Mouse (Mus musculus): ENCODE data around the gene Dixdc1. TPM values are rescaled to one million over a fixed set of nuclear protein-coding genes. Genes with fewer than 3 reads are reported as not detected.
"Not testable (repeated sequence)": the region's sequence is repeated elsewhere in the genome, so short reads cannot be mapped to it uniquely, and the experiment has no call there.

Dixdc1 gene
- total RNA-seq, 1 experiment from 2014 or later: 8.1 TPM

DNA sequence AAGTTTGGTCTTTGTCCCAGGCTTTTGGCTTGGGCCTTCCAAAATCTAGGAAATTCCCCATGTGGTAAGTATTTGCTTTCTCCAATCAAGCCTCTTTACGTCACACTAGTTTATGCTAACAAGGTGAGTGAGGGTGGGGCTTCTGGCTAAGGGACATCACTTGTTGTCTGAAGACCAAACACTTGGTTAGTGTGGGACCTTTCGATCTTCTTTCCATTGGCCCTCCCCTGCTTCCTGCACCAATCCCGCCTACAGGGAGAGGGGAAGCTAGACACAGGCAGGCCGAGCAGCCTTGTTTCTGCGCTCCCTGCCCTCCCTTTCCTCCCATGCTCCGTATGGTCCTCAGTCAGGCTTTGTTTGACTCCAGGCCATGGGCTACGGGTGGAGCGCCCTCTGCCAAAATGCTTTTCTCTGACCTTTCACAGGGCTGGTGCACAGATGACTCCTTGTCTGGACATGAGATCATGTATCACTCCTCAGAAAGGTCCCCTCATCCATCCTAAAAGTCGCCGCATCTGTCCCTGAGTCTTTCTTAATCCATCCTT is 92.4 kb downstream of the Dixdc1 start:
- no peak for DNase-seq

DNA sequence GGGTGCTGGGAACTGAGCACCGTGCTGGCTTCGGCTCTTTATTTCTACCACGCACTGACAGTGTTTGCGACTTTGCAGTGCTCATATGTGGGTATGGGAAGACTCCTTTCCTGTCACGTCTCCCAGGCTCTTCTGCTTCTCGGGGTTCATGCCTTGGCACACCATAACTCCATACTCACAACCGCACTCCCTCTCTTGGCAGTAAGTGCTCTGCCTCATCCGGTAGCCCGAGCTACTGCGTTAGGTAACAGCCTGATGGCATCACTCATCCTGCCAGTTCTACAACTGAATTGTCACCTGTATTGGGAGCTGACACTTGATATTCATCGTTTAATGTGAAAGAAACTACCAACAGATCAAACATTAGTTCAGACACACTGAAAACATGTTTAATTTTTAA is 105.0 kb downstream of the Dixdc1 start:
- no peak for DNase-seq

DNA sequence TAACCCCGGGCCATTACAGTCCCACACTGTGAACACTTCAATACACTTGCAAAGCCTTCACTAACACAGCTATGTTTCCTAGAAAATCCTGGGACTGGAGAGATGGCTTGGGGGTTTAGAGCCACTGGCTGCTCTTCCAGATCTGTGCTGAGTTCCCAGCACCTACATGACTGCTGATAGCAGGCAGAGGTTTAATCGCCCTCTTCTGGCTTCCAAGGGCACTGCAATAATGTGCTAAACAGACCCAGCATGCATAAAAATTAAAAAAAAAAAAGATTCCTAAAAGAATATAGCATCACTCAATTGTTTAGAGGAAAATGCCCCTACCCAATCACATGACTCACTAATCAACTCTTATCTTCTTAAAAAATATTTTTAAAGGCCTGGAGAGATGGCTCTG is 106.3 kb downstream of the Dixdc1 start:
- no peak for DNase-seq

DNA sequence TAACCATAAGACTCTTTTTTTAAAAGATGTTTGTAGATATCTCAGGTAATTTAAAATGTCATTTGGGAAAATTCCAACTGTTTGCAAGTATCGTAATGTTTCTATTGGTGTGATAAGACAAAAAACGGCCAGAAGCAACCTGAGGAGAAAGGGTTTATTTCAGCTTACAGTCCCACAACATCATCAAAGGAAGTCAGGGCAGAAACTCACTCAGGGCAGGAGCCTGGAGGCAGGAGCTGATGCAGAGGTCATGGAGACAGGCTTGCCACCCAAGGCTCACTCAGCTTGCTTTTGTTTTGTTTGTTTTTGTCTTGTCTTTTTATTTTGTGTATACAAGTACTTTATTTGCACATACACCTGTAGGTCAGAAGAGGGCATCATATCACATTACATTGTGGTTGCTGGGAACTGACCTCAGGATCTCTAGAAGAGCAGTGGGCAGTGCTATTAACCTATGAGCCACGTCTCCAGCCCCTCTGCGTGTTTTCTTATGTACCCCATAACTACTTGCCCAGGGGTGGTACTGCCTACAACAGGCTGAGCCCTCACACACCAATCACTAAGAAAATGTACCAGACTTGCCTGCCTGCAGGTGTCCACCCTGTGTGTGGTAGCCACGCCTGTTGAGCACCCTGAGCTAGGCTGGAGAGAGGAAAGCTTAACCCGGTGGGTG is 107.2 kb downstream of the Dixdc1 start:
- no peak for DNase-seq

DNA sequence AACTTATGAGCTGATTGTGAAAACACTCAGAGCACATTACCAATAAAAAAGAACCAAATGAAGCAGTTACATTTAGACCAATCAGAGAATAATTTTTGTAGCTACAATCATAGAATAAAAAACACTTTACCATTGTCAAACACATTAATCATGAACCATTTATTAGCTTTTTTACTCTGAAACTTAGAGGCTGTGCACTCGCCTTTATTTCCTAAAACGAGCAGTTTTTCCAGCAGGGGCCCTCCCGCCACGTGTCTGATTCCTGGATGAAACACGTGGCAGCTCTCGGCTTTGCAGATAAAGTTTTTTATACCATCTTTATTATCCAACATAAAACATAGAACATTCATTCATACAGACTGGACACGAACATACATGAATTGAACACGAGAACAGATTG is 108.4 kb downstream of the Dixdc1 start:
- not testable (repeated sequence) for DNase-seq

- DNase-seq: no peak
These were observed 121.5 kb downstream of the Dixdc1 start for GRCm38 (mm10) chr9:50617794-50618330.

DNA sequence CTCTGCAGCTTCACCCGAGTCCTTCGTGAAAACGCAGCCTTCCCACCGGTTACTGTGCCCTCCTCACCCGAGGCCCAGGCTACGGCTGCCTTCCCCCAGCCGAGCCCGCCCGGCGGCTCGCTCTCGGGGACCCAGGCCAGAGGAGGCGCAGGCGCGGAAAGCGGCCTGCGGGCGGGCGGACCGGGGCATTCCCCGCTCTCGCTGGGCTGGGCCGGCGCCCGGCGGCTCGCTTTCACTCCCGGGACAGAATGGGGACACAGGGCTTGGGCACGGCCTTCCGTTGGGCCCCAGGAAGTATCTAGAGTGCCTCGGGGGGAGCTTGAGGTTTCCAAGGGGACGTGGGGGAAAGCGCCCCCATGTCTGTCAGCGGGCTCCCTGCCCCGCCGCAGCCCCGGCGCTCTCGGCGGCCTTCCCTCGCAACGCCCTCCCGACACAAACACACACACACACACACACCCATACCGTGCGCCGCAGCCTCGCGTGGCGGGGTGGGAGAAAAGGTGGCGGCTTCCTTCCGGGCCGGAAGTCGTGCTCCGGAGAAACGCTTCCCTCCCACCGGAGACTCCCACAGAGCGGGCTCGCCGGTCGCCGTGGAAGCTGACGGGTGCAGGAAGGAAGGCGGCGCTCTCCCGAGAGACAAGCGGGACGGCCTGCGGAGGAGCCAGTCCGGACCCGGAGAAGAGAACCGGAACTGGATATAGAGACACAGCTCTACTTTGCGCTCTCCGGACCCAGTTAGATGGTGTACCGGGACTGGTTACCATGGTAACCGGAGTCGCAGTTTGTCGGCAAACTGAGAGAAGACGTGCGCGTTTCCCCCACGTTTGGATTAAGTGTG is 122.3 kb downstream of the Dixdc1 start, which contains the start of the genes Pih1d2 and Nkapd1:
TSS of gene Pih1d2 (plus strand) at position 556 of the 838 bp plus-strand sequence.
TSS of gene Nkapd1 (minus strand) at position 699 of the 838 bp plus-strand sequence.
- DNase-seq: peak; percentile 81

DNA sequence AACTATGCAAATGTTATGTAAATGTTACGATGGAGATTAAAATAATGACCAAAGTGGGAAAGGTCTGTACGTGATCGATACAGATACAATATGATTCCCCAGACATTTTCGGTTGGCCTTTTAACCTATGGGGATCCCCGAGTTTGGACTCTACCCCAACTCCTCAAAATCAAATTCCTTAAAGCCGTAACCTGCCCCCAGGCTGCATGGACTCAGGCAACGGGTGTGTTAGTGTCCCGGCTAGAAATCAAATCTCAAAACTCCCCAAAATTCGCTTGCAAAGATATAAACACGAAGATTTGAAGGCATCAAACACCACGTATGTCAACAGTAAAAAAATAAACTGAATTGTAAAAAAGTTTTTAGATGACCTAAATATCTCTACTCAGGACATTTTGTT is 123.2 kb downstream of the Dixdc1 start:
- DNase-seq: no peak

Other genes with a start within 250 kb of the Dixdc1 start
- gene Plet1, start 245.0 kb downstream of the Dixdc1 start, total RNA-seq (2021): 0.18 TPM in 1 of 2 replicates, not detected in the other
- 68.9 and 81.6 TPM in 2 replicates for gene Pts, start 210.8 kb downstream of the Dixdc1 start, total RNA-seq (2021)
- 3.4 and 5.1 TPM in 2 replicates for gene Il18, start 184.7 kb downstream of the Dixdc1 start, total RNA-seq (2021)
- gene Bco2, start 184.3 kb downstream of the Dixdc1 start, total RNA-seq (2021): 4.5 and 4.8 TPM in 2 replicates
- not detected in 2 replicates for gene Tex12, start 178.2 kb downstream of the Dixdc1 start, total RNA-seq (2021)
- gene Sdhd, start 135.7 kb downstream of the Dixdc1 start, total RNA-seq (2021): 234 and 247 TPM in 2 replicates
- 189 and 190 TPM in 2 replicates for gene Timm8b, start 135.6 kb downstream of the Dixdc1 start, total RNA-seq (2021)
- 2.2 and 5.4 TPM in 2 replicates for gene Pih1d2, start 122.2 kb downstream of the Dixdc1 start, total RNA-seq (2021)
- gene Nkapd1, start 122.1 kb downstream of the Dixdc1 start, total RNA-seq (2021): 25.1 and 28.6 TPM in 2 replicates
- 126 and 129 TPM in 2 replicates for gene Dlat, start 79.7 kb downstream of the Dixdc1 start, total RNA-seq (2021)
- gene 2310030G06Rik, start 7.0 kb upstream of the Dixdc1 start, total RNA-seq (2021): 3.0 and 6.0 TPM in 2 replicates
- 21.0 and 21.2 TPM in 2 replicates for gene Cryab, start 11.8 kb upstream of the Dixdc1 start, total RNA-seq (2021)
- 2.0 and 2.9 TPM in 2 replicates for gene Hspb2, start 12.8 kb upstream of the Dixdc1 start, total RNA-seq (2021)
- gene Fdxacb1, start 28.7 kb upstream of the Dixdc1 start, total RNA-seq (2021): 8.2 and 9.0 TPM in 2 replicates
- gene Alg9, start 35.5 kb upstream of the Dixdc1 start, total RNA-seq (2021): 28.8 and 32.7 TPM in 2 replicates
- 36.7 and 44.8 TPM in 2 replicates for gene 1110032A03Rik, start 36.0 kb upstream of the Dixdc1 start, total RNA-seq (2021)
- gene Ppp2r1b, start 105.8 kb upstream of the Dixdc1 start, total RNA-seq (2021): 28.4 and 29.6 TPM in 2 replicates